Mouse (Mus musculus): ENCODE measurements around the gene Zpbp. TPM values are rescaled to one million over a fixed set of nuclear protein-coding genes. Genes with fewer than 3 reads are reported as not detected.

The Zpbp gene
- 0.23 and 0.46 TPM in 2 replicates for polyA plus RNA-seq (2015; fragmentation: Nextera tagmentation; extraction: Ambion mirVana)

GRCm38 (mm10) chr11:11461635-11462560 is at the start of gene Zpbp, which contains the start of gene Spata48:
Zpbp (minus strand) TSS chr11:11462408.
Spata48 (plus strand) TSS chr11:11462094.

Other genes with a start within 250 kb of the Zpbp start
- 0.60 and 0.88 TPM in 2 replicates for gene Spata48, start 314 bp downstream of the Zpbp start, polyA plus RNA-seq (2015; fragmentation: Nextera tagmentation; extraction: Ambion mirVana)
- gene 4930512M02Rik, start 165.4 kb upstream of the Zpbp start, polyA plus RNA-seq (2015; fragmentation: Nextera tagmentation; extraction: Ambion mirVana), result not detected in 2 replicates
- gene Ikzf1, start 222.6 kb upstream of the Zpbp start, polyA plus RNA-seq (2015; fragmentation: Nextera tagmentation; extraction: Ambion mirVana), result 0.82 and 2.0 TPM in 2 replicates

Measured in urinary bladder, postnatal 0 days (tissue).